1 mouse cellular context compared by ENCODE assay signal in the genomic region with DNA sequence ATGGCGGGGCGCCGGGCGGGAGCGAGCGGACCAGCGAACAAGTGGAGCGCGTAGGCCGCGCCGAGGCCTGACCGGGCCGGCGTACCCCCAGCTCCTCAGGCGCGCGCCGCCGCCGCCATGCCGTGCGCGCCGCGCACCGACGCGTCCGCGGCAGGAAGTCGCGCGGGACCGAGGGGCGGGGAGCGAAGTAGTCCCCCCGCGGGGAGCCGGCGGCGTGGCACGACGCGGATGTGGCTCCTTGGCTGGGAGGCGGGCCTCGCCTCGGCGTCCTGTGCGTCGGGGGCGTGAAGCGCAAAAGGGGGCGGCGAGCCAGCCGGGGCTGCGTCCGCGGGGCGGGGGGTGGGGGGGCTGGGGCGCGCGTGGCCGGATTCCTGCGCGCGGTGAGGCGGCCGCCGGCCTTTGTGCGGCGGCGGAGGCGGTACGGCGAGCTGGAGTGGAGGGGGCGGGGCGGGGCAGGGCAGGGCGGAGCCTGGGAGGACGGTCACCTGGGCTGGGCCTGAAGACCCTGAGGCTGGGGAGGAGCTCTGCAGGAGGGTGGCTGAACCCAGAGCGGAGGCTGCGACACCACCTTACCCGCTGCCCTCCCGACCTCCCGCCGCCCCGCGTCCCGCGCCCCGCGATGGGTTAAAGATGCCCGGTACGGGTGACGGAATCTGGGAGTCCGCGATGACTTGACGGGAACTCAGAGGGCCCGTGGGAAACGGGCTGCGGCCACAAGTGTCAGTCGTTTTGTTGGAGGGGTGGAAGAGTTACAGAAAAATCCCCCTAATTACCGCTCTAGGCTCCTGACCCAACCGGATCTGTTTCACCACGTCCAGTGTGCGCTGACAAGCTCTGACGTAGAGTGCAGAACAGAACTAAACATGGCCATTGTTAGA.
A peak's percentile ranks its signal among the peaks of the same experiment; 100 is the strongest.
TF ChIP-seq lines count a peak whose summit lies in the region.

A gene (minus strand): TSS at position 226 of the 878 bp plus-strand sequence.

TF ChIP-seq in MEL, 35 proteins besides CTCF, POLR2A, EP300 and RAD21 (continued from another document):
- TF ChIP-seq MYC (IDR thresholded peaks at IDR 0.05; ENCODE audit: low read depth, low read length) (no peak), TAL1 (IDR thresholded peaks at IDR 0.05; ENCODE audit: low read length) (no peak), ZKSCAN1 (IDR thresholded peaks at IDR 0.05; ENCODE audit: low read depth, low read length) (no peak), ETS1 (IDR thresholded peaks at IDR 0.05; ENCODE audit: low read depth, low read length) (no peak), MXI1 (IDR thresholded peaks at IDR 0.05; ENCODE audit: low read depth, low read length) (peak; percentile 45; the same call in 1 of the 2 replicates), ZMIZ1 (IDR thresholded peaks at IDR 0.05; ENCODE audit: low read depth, low read length) (peak; percentile 76)
TF ChIP-seq in MEL: peak in this region for 7.
